Mouse (Mus musculus) E14TG2a.4 (cell line): Measurements from ENCODE around the gene Ctbp1.

Source experiments
- CTCF ChIP-seq: conservative IDR thresholded peaks from 2 replicates; pipeline ENCODE4 v1.5.1; 2014; ENCODE audit warnings: low read length
- NANOG ChIP-seq: IDR thresholded peaks from 2 replicates; pipeline ENCODE4 v1.6.1; 2014; ENCODE audit warnings: borderline replicate concordance, low read length, mixed read lengths
- POU5F1 ChIP-seq: IDR thresholded peaks from 2 replicates; pipeline ENCODE4 v1.6.1; 2014; ENCODE audit warnings: low read length, borderline replicate concordance

DNA sequence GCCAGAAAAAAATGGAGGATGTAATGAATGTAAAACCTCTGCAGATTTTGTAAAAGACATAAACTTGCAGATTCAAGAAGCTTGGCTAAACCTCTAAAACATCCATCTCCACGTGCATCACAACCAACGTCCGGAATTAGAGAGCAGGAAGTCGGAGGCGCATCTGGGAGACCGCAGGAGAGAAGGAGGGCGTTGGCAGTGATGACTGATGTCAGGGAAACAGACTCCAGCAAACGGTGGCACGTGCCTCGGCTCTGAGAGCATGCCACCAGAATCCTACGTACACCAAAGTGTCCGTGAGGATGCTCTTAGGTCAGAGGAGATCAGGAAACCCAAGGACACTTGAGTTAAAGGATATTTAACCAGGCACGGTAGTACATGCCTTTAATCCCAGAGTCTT is 73.1 kb downstream of the Ctbp1 start:
- TF ChIP-seq POU5F1: no peak
- no peak for TF ChIP-seq CTCF
- no peak for TF ChIP-seq NANOG
